Mouse (Mus musculus) stomach, postnatal 0 days (tissue): Measurements from ENCODE around the gene Comt.

Experiments
- CTCF ChIP-seq: IDR thresholded peaks from 2 replicates; pipeline ENCODE4 v1.5.1; 2016; ENCODE audit warnings: antibody characterized with exemption, low read depth, mild to moderate bottlenecking, moderate library complexity
- EP300 ChIP-seq: optimal IDR thresholded peaks from 2 replicates; pipeline ENCODE3; 2016; ENCODE audit warnings: antibody characterized with exemption

- no peak for TF ChIP-seq CTCF
- TF ChIP-seq EP300 = no peak
These were observed 38.7 kb downstream of the Comt start for GRCm38 (mm10) chr16:18387704-18388582.
